Mouse (Mus musculus) lung, postnatal 10 days (tissue): Measurements from ENCODE around the gene Igsf8.
"Not testable (repeated sequence)": the region's sequence is repeated elsewhere in the genome, so short reads cannot be mapped to it uniquely, and the experiment has no call there.

Experiments
- DNase-seq: peaks from one replicate; pipeline ENCODE4 v3.0.0; 2021

Gene Igsf8

GRCm38 (mm10) chr1:172261477-172262078, at the start of gene Igsf8:
Gene Igsf8 (plus strand): TSS chr1:172261641.
- no peak for DNase-seq

- DNase-seq = no peak
Observed at GRCm38 (mm10) chr1:172212776-172213175, 48.7 kb upstream of the Igsf8 start.

- no peak for DNase-seq
Observed at GRCm38 (mm10) chr1:172213771-172214170, 47.7 kb upstream of the Igsf8 start.

GRCm38 (mm10) chr1:172214748-172215147, 46.7 kb upstream of the Igsf8 start:
- peak; percentile 65 for DNase-seq

GRCm38 (mm10) chr1:172217148-172217547, 44.3 kb upstream of the Igsf8 start:
- peak; percentile 97 for DNase-seq

GRCm38 (mm10) chr1:172218164-172218910, 43.1 kb upstream of the Igsf8 start:
- DNase-seq = no peak

GRCm38 (mm10) chr1:172219451-172220406, 41.7 kb upstream of the Igsf8 start, which contains the start of gene Casq1:
Gene Casq1 (minus strand): TSS chr1:172219868.
- DNase-seq = no peak

GRCm38 (mm10) chr1:172220414-172220813, 41.0 kb upstream of the Igsf8 start:
- peak; percentile 92 for DNase-seq

- DNase-seq = no peak
Observed at GRCm38 (mm10) chr1:172221297-172222063, 40.0 kb upstream of the Igsf8 start.

GRCm38 (mm10) chr1:172228209-172228608, 33.2 kb upstream of the Igsf8 start:
- DNase-seq = no peak

- no peak for DNase-seq
Observed at GRCm38 (mm10) chr1:172229215-172229614, 32.2 kb upstream of the Igsf8 start.

GRCm38 (mm10) chr1:172240945-172241708, 20.3 kb upstream of the Igsf8 start:
- DNase-seq = no peak

- DNase-seq = peak; percentile 32
Observed at GRCm38 (mm10) chr1:172242401-172242800, 19.0 kb upstream of the Igsf8 start.

- peak; percentile 46 for DNase-seq
Observed at GRCm38 (mm10) chr1:172243547-172244205, 17.8 kb upstream of the Igsf8 start.

- DNase-seq = not testable (repeated sequence)
Observed at GRCm38 (mm10) chr1:172244645-172245044, 16.8 kb upstream of the Igsf8 start.

GRCm38 (mm10) chr1:172247216-172247615, 14.2 kb upstream of the Igsf8 start:
- DNase-seq = no peak

GRCm38 (mm10) chr1:172247679-172248078, 13.8 kb upstream of the Igsf8 start:
- DNase-seq = peak; percentile 56

- no peak for DNase-seq
Observed at GRCm38 (mm10) chr1:172258314-172258713, 3.1 kb upstream of the Igsf8 start, which contains the start of gene Atp1a4. Gene Atp1a4 (minus strand): TSS chr1:172258414.

- no peak for DNase-seq
Observed at GRCm38 (mm10) chr1:172271208-172271607, 9.8 kb downstream of the Igsf8 start.

GRCm38 (mm10) chr1:172271765-172272164, 10.3 kb downstream of the Igsf8 start:
- DNase-seq = no peak

- no peak for DNase-seq
Observed at GRCm38 (mm10) chr1:172273386-172273785, 11.9 kb downstream of the Igsf8 start.
